Mouse (Mus musculus) ES-E14 (cell line): Measurements from ENCODE around the gene Ubl5.

Source experiments
- CHD2 ChIP-seq: IDR thresholded peaks from 2 replicates; pipeline ENCODE4 v1.6.1; 2014; ENCODE audit warnings: mild to moderate bottlenecking, low read depth, low read length, inconsistent platforms
- HCFC1 ChIP-seq: IDR thresholded peaks from 2 replicates; pipeline ENCODE4 v1.6.1; 2012; ENCODE audit warnings: low read length, inconsistent platforms, borderline replicate concordance; ENCODE audit not compliant: insufficient read depth
- MAFK ChIP-seq: IDR thresholded peaks from 2 replicates; pipeline ENCODE4 v1.6.1; 2014; ENCODE audit warnings: mild to moderate bottlenecking, low read depth, low read length, inconsistent platforms; ENCODE audit not compliant: insufficient read depth
- ZC3H11A ChIP-seq: IDR thresholded peaks from 2 replicates; pipeline ENCODE4 v1.6.1; 2012; ENCODE audit warnings: low read depth, mild to moderate bottlenecking, inconsistent platforms, low read length, borderline replicate concordance
- ZNF384 ChIP-seq: IDR thresholded peaks from 2 replicates; pipeline ENCODE4 v1.6.1; 2012; ENCODE audit warnings: low read depth, low read length, inconsistent platforms

- TF ChIP-seq MAFK: no peak
- no peak for TF ChIP-seq CHD2
- TF ChIP-seq ZC3H11A: no peak
- no peak for TF ChIP-seq HCFC1
- TF ChIP-seq ZNF384: no peak
Observed at GRCm38 (mm10) chr9:20601270-20601669, 41.4 kb upstream of the Ubl5 start.
